Mouse (Mus musculus): Measurements from ENCODE around the gene Bdkrb2. TPM values are rescaled to one million over a fixed set of nuclear protein-coding genes. Genes with fewer than 3 reads are reported as not detected.

The Bdkrb2 gene
- total and polyA plus RNA-seq, 2 experiments from 2014 or later = 0.71 to 4.0 TPM

- ATAC-seq (ENCODE audit: insufficient read depth, low read depth) (no peak), DNase-seq (ENCODE audit: low spot score) (no peak)
- Histone ChIP-seq H3K4me2 (ENCODE audit: low read depth, low read length) (no peak overlapping the region), H3K27ac (ENCODE audit: low read depth) (no peak overlapping the region), H3K9me3 (replicated peaks; ENCODE audit: control insufficient read depth, low read length) (no peaks in the 10 kb centered on the region), H3K27me3 (ENCODE audit: control insufficient read depth, insufficient read depth, low read length) (no peaks in the 10 kb centered on the region), H3K36me3 (replicated peaks; ENCODE audit: control insufficient read depth, insufficient read depth, low read length) (peaks cover 80% of the 10 kb centered on the region), H3K4me1 (ENCODE audit: control insufficient read depth, insufficient read depth) (no peaks in the 10 kb centered on the region), H3K4me3 (ENCODE audit: low read depth, low read length) (no peak overlapping the region), H3K9ac (replicated peaks; ENCODE audit: low read depth, low read length) (no peak overlapping the region)
- 91% methylated on average over 12 of the region's 12 CpGs for WGBS
- TF ChIP-seq EP300 (IDR thresholded peaks at IDR 0.05; ENCODE audit: low read depth) = no peak
- no peak for TF ChIP-seq CTCF (IDR thresholded peaks at IDR 0.05; ENCODE audit: low read depth)
Observed at GRCm38 (mm10) chr12:105622981-105623539, 60.0 kb downstream of the Bdkrb2 start.

GRCm38 (mm10) chr12:105625798-105626197 is 62.8 kb downstream of the Bdkrb2 start:
- H3K36me3 ChIP-seq (replicated peaks; ENCODE audit: control insufficient read depth, insufficient read depth, low read length) = peaks cover 65% of the 10 kb centered on the region
- no peak overlapping the region for H3K4me2 ChIP-seq (ENCODE audit: low read depth, low read length)
- H3K9me3 ChIP-seq (replicated peaks; ENCODE audit: control insufficient read depth, low read length) = no peaks in the 10 kb centered on the region
- H3K4me3 ChIP-seq (ENCODE audit: low read depth, low read length) = no peak overlapping the region
- H3K4me1 ChIP-seq (ENCODE audit: control insufficient read depth, insufficient read depth) = no peaks in the 10 kb centered on the region
- no peak for ATAC-seq (ENCODE audit: insufficient read depth, low read depth)
- no peak for DNase-seq (ENCODE audit: low spot score)
- no peaks in the 10 kb centered on the region for H3K27me3 ChIP-seq (ENCODE audit: control insufficient read depth, insufficient read depth, low read length)
- TF ChIP-seq EP300 (IDR thresholded peaks at IDR 0.05; ENCODE audit: low read depth) = no peak
- TF ChIP-seq CTCF (IDR thresholded peaks at IDR 0.05; ENCODE audit: low read depth) = no peak
- H3K9ac ChIP-seq (replicated peaks; ENCODE audit: low read depth, low read length) = no peak overlapping the region
- WGBS = 62% methylated on average over 7 of the region's 7 CpGs
- no peak overlapping the region for H3K27ac ChIP-seq (ENCODE audit: low read depth)

DNA sequence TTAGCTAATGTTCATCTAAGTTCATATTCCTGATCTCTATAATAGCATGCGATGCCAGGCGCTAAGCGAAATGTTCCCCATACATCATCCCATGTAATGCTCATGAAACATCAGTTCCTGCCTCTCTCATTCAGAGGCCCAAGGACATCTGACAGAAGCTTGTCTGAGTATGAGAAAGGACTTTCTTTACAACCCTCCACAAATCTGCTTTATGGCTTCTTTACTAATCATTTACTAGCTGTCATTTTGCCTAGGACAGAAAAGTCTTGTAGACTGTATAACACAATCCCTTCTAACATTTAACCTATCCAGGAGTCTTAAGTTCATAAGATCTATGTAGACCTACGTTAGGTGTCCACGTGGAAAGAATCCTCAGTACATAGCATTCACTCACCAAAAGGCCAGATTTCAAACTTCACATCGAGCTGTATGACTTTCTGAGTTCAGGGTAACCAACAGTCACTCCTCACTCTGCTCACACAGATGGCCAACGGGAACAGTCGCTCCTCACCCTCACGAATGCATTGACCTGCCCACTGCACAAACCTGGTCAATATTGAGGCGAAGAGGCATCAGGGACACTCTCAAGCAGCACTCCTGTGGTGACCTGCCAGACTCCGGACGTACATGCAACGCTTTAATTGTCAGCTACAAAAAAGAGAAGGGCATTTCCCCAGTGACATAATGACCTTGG is 71.5 kb downstream of the Bdkrb2 start:
- Histone ChIP-seq H3K9me3 (replicated peaks; ENCODE audit: control insufficient read depth, low read length) (no peaks in the 10 kb centered on the region), H3K27me3 (ENCODE audit: control insufficient read depth, insufficient read depth, low read length) (no peaks in the 10 kb centered on the region), H3K27ac (ENCODE audit: low read depth) (no peak overlapping the region), H3K4me3 (ENCODE audit: low read depth, low read length) (no peak overlapping the region), H3K36me3 (replicated peaks; ENCODE audit: control insufficient read depth, insufficient read depth, low read length) (peaks cover 78% of the 10 kb centered on the region), H3K4me1 (ENCODE audit: control insufficient read depth, insufficient read depth) (no peaks in the 10 kb centered on the region), H3K4me2 (ENCODE audit: low read depth, low read length) (no peak overlapping the region), H3K9ac (replicated peaks; ENCODE audit: low read depth, low read length) (no peak overlapping the region)
- no peak for TF ChIP-seq EP300 (IDR thresholded peaks at IDR 0.05; ENCODE audit: low read depth)
- TF ChIP-seq CTCF (IDR thresholded peaks at IDR 0.05; ENCODE audit: low read depth) = no peak
- DNase-seq (ENCODE audit: low spot score) = no peak
- no peak for ATAC-seq (ENCODE audit: insufficient read depth, low read depth)
- WGBS = 92% methylated on average over 13 of the region's 13 CpGs

- ATAC-seq (ENCODE audit: insufficient read depth, low read depth) (no peak), DNase-seq (ENCODE audit: low spot score) (no peak)
- Histone ChIP-seq H3K27me3 (ENCODE audit: control insufficient read depth, insufficient read depth, low read length) (no peaks in the 10 kb centered on the region), H3K9ac (replicated peaks; ENCODE audit: low read depth, low read length) (no peak overlapping the region), H3K36me3 (replicated peaks; ENCODE audit: control insufficient read depth, insufficient read depth, low read length) (peaks cover 92% of the 10 kb centered on the region), H3K27ac (ENCODE audit: low read depth) (no peak overlapping the region), H3K4me3 (ENCODE audit: low read depth, low read length) (no peak overlapping the region), H3K4me2 (ENCODE audit: low read depth, low read length) (no peak overlapping the region), H3K9me3 (replicated peaks; ENCODE audit: control insufficient read depth, low read length) (no peaks in the 10 kb centered on the region), H3K4me1 (ENCODE audit: control insufficient read depth, insufficient read depth) (no peaks in the 10 kb centered on the region)
- TF ChIP-seq EP300 (IDR thresholded peaks at IDR 0.05; ENCODE audit: low read depth) (no peak), CTCF (IDR thresholded peaks at IDR 0.05; ENCODE audit: low read depth) (no peak)
- WGBS = 92% methylated on average over 9 of the region's 9 CpGs
Observed at GRCm38 (mm10) chr12:105636551-105636950, 73.5 kb downstream of the Bdkrb2 start.

DNA sequence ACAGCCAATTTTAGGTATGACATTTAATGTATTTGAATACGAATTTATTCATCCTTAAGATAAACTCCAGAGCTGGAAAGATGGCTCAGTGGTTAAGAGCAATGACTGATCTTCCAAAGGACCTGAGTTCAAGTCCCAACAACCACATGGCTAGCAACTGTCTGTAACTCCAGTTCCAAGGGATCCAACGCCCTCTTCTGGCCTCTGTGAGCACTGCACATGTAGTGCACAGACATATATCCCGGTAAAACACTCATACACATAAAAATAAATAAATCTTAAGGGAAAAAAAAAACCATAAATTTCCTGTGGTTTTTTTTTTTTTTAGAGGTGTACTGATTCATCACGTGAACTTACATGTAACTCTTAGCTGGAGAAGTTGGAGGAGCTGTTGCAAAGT is 74.5 kb downstream of the Bdkrb2 start:
- no peak for ATAC-seq (ENCODE audit: insufficient read depth, low read depth)
- H3K4me2 ChIP-seq (ENCODE audit: low read depth, low read length) = no peak overlapping the region
- no peak overlapping the region for H3K4me3 ChIP-seq (ENCODE audit: low read depth, low read length)
- H3K9me3 ChIP-seq (replicated peaks; ENCODE audit: control insufficient read depth, low read length) = no peaks in the 10 kb centered on the region
- H3K9ac ChIP-seq (replicated peaks; ENCODE audit: low read depth, low read length) = no peak overlapping the region
- peaks cover 98% of the 10 kb centered on the region for H3K36me3 ChIP-seq (replicated peaks; ENCODE audit: control insufficient read depth, insufficient read depth, low read length)
- H3K4me1 ChIP-seq (ENCODE audit: control insufficient read depth, insufficient read depth) = no peaks in the 10 kb centered on the region
- TF ChIP-seq EP300 (IDR thresholded peaks at IDR 0.05; ENCODE audit: low read depth) = no peak
- no peak for TF ChIP-seq CTCF (IDR thresholded peaks at IDR 0.05; ENCODE audit: low read depth)
- 76% methylated on average over 4 of the region's 4 CpGs for WGBS
- DNase-seq (ENCODE audit: low spot score) = no peak
- no peaks in the 10 kb centered on the region for H3K27me3 ChIP-seq (ENCODE audit: control insufficient read depth, insufficient read depth, low read length)
- no peak overlapping the region for H3K27ac ChIP-seq (ENCODE audit: low read depth)

All from heart, postnatal 0 days (tissue).